Mouse (Mus musculus): ENCODE results near the gene 4930447C04Rik. TPM values are rescaled to one million over a fixed set of nuclear protein-coding genes. Genes with fewer than 3 reads are reported as not detected.
A peak's percentile ranks its signal among the peaks of the same experiment; 100 is the strongest.

Gene 4930447C04Rik
- 2.3 and 3.9 TPM in 2 replicates for polyA plus RNA-seq (2011; ENCODE audit: insufficient read length, low read depth, missing spikeins)

GRCm38 (mm10) chr12:72940071-72940821 lies at the start of gene 4930447C04Rik:
Gene 4930447C04Rik (minus strand): TSS chr12:72940774.
- no peak within 1 kb of the TSS for H3K4me3 ChIP-seq (ENCODE audit: insufficient read depth, low read length)
- TF ChIP-seq POLR2A (IDR thresholded peaks at IDR 0.05; ENCODE audit: low read depth, low read length) = no peak
- no peak for TF ChIP-seq CTCF (IDR thresholded peaks at IDR 0.05; ENCODE audit: borderline replicate concordance, insufficient read depth, low read length)
- H3K27ac ChIP-seq (ENCODE audit: insufficient read depth, low read length) = no peak within 1 kb of the TSS
- H3K4me1 ChIP-seq (ENCODE audit: control insufficient read depth, insufficient read depth, low read length) = no peaks in the 10 kb centered on the region

- H3K27ac ChIP-seq (ENCODE audit: insufficient read depth, low read length) = peak overlapping the region; percentile 90
Measured at GRCm38 (mm10) chr12:72983071-72983857, 42.7 kb upstream of the 4930447C04Rik start.

GRCm38 (mm10) chr12:72982616-72983015 lies 42.0 kb upstream of the 4930447C04Rik start:
- Histone ChIP-seq H3K27ac (ENCODE audit: insufficient read depth, low read length) (peak overlapping the region; percentile 90), H3K4me1 (ENCODE audit: control insufficient read depth, insufficient read depth, low read length) (peaks cover 10% of the 10 kb centered on the region), H3K4me3 (ENCODE audit: insufficient read depth, low read length) (no peak overlapping the region)
- no peak for TF ChIP-seq POLR2A (IDR thresholded peaks at IDR 0.05; ENCODE audit: low read depth, low read length)
- TF ChIP-seq CTCF (IDR thresholded peaks at IDR 0.05; ENCODE audit: borderline replicate concordance, insufficient read depth, low read length) = no peak

More at GRCm38 (mm10) chr12:72983071-72983857, 42.7 kb upstream of the 4930447C04Rik start:
- TF ChIP-seq CTCF (IDR thresholded peaks at IDR 0.05; ENCODE audit: borderline replicate concordance, insufficient read depth, low read length) = no peak
- TF ChIP-seq POLR2A (IDR thresholded peaks at IDR 0.05; ENCODE audit: low read depth, low read length) = no peak
- Histone ChIP-seq H3K4me1 (ENCODE audit: control insufficient read depth, insufficient read depth, low read length) (peaks cover 10% of the 10 kb centered on the region), H3K4me3 (ENCODE audit: insufficient read depth, low read length) (no peak overlapping the region)

GRCm38 (mm10) chr12:72979236-72979635 lies 38.7 kb upstream of the 4930447C04Rik start:
- peaks cover 7% of the 10 kb centered on the region for H3K4me1 ChIP-seq (ENCODE audit: control insufficient read depth, insufficient read depth, low read length)
- TF ChIP-seq POLR2A (IDR thresholded peaks at IDR 0.05; ENCODE audit: low read depth, low read length) (no peak), CTCF (IDR thresholded peaks at IDR 0.05; ENCODE audit: borderline replicate concordance, insufficient read depth, low read length) (no peak)
- no peak overlapping the region for H3K27ac ChIP-seq (ENCODE audit: insufficient read depth, low read length)
- H3K4me3 ChIP-seq (ENCODE audit: insufficient read depth, low read length) = no peak overlapping the region

GRCm38 (mm10) chr12:72977851-72978250 lies 37.3 kb upstream of the 4930447C04Rik start:
- Histone ChIP-seq H3K27ac (ENCODE audit: insufficient read depth, low read length) (no peak overlapping the region), H3K4me3 (ENCODE audit: insufficient read depth, low read length) (no peak overlapping the region), H3K4me1 (ENCODE audit: control insufficient read depth, insufficient read depth, low read length) (peaks cover 7% of the 10 kb centered on the region)
- TF ChIP-seq CTCF (IDR thresholded peaks at IDR 0.05; ENCODE audit: borderline replicate concordance, insufficient read depth, low read length) (no peak), POLR2A (IDR thresholded peaks at IDR 0.05; ENCODE audit: low read depth, low read length) (no peak)

- TF ChIP-seq POLR2A (IDR thresholded peaks at IDR 0.05; ENCODE audit: low read depth, low read length) = no peak
- peak; percentile 86; the same call in 1 of the 2 replicates for TF ChIP-seq CTCF (IDR thresholded peaks at IDR 0.05; ENCODE audit: borderline replicate concordance, insufficient read depth, low read length)
- Histone ChIP-seq H3K4me3 (ENCODE audit: insufficient read depth, low read length) (no peak overlapping the region), H3K4me1 (ENCODE audit: control insufficient read depth, insufficient read depth, low read length) (peaks cover 2% of the 10 kb centered on the region), H3K27ac (ENCODE audit: insufficient read depth, low read length) (no peak overlapping the region)
Measured at GRCm38 (mm10) chr12:72976718-72977117, 36.1 kb upstream of the 4930447C04Rik start.

GRCm38 (mm10) chr12:72976172-72976571 lies 35.6 kb upstream of the 4930447C04Rik start:
- no peak overlapping the region for H3K27ac ChIP-seq (ENCODE audit: insufficient read depth, low read length)
- TF ChIP-seq CTCF (IDR thresholded peaks at IDR 0.05; ENCODE audit: borderline replicate concordance, insufficient read depth, low read length) (no peak), POLR2A (IDR thresholded peaks at IDR 0.05; ENCODE audit: low read depth, low read length) (no peak)
- peaks cover 2% of the 10 kb centered on the region for H3K4me1 ChIP-seq (ENCODE audit: control insufficient read depth, insufficient read depth, low read length)
- H3K4me3 ChIP-seq (ENCODE audit: insufficient read depth, low read length) = no peak overlapping the region

- Histone ChIP-seq H3K27ac (ENCODE audit: insufficient read depth, low read length) (no peak overlapping the region), H3K4me3 (ENCODE audit: insufficient read depth, low read length) (no peak overlapping the region), H3K4me1 (ENCODE audit: control insufficient read depth, insufficient read depth, low read length) (peaks cover 2% of the 10 kb centered on the region)
- TF ChIP-seq POLR2A (IDR thresholded peaks at IDR 0.05; ENCODE audit: low read depth, low read length) = no peak
- no peak for TF ChIP-seq CTCF (IDR thresholded peaks at IDR 0.05; ENCODE audit: borderline replicate concordance, insufficient read depth, low read length)
Measured at GRCm38 (mm10) chr12:72973161-72973560, 32.6 kb upstream of the 4930447C04Rik start.

GRCm38 (mm10) chr12:72970620-72971019 lies 30.0 kb upstream of the 4930447C04Rik start:
- Histone ChIP-seq H3K27ac (ENCODE audit: insufficient read depth, low read length) (no peak overlapping the region), H3K4me1 (ENCODE audit: control insufficient read depth, insufficient read depth, low read length) (no peaks in the 10 kb centered on the region), H3K4me3 (ENCODE audit: insufficient read depth, low read length) (no peak overlapping the region)
- TF ChIP-seq CTCF (IDR thresholded peaks at IDR 0.05; ENCODE audit: borderline replicate concordance, insufficient read depth, low read length) (no peak), POLR2A (IDR thresholded peaks at IDR 0.05; ENCODE audit: low read depth, low read length) (no peak)

All from embryonic fibroblast, embryonic 13.5 days (primary cell).